Mouse (Mus musculus): ENCODE results near the gene Dcaf11.

Dcaf11 gene

GRCm38 (mm10) chr14:55559799-55560201, at the start of gene Dcaf11:
Gene Dcaf11, plus strand, starts transcription at chr14:55560006.
- DNase-seq (ENCODE audit: low spot score in 2 of 2): peak; percentile 85 to 87

DNA sequence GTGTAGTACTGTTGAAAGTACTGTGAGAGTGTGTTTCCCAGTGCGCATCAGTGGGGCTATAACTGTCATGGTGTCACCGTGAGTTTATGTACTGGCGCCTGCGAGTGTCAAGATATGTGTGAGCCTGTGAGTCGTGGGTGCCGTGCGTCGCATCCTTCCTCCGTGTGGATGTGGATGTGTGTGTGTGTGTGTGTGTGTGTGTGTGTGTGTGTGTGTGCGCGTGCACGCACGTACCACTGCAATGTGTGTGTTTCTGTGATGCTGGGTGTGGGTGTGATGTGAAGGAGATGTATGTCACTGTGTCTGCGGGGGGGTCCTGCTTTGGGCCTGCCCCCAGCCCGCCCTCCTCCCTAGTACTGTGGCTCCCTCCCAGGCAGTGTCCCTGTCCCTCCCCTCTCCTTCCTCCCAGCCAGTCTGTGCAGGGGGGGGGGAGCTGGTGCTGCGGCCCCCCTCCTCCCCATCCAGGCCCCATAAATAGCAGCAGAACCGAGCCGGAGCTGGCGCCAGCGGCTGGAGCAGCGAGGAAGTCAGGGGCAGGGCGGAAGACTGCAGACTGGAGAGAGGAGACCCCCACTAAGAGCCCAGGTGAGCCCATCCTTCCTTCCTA, 49.6 kb upstream of the Dcaf11 start, which contains the start of gene Cpne6:
Gene Cpne6, plus strand, starts transcription at position 321 of the 607 bp plus-strand sequence.
- no peak for DNase-seq (ENCODE audit: low spot score in 2 of 2)

DNA sequence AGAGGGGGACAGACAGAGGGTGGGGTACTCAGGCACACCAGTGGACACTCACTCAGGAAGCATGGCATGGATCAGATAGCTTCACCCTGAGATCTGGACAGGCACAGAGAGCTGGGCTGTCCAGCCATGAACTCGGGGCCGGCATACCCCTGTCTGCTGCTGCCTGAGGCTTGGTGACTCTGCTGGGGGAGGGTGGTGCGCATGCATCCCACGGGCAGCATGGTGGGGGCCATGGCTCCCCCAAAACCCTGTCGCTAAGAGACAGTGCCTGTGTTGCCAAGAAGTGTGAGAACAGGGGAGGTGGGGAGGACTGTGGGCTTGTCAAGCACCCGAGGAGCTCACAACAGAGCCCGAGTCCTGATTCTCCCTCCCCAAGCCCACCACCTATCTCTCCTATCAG, 48.8 kb upstream of the Dcaf11 start:
- DNase-seq (ENCODE audit: low spot score in 2 of 2): no peak

DNA sequence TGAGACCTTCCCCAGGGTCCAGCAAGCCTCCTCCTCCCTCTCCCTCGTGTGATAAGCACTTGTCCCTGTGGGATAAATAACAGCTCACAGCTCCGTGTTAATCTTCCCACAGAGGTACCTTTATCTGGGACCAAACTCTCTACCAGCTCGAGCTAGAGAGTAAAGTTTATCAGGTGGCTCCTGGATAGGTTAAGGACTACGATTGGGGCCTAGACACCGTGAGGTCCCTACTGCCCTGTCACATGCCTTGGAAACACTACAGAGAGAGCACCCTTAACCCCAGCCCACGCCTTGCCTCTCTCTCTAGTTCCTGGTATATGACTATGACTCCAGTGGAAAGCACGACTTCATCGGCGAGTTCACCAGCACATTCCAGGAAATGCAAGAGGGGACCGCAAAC, 45.9 kb upstream of the Dcaf11 start:
- no peak for DNase-seq (ENCODE audit: low spot score in 2 of 2)

DNA sequence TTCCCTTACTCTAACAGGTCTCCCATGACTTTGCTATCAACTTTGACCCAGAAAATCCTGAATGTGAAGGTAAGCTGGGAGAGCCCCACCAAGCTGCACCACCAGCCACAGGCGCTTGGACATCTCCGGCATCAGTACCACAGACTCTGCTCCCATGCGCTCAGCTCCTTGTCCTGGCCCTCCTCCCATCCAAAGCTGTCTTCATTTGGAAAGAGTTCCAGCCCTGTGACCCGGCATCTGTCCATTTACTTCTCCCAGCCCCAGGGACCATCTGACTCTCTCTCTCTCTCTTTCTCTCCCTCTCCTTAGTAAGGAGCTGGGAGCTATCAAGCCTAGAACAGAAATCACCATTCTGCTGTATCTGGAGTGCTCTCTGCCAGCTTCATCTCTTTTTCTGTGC, 44.0 kb upstream of the Dcaf11 start:
- DNase-seq (ENCODE audit: low spot score in 2 of 2): no peak

- no peak for DNase-seq (ENCODE audit: low spot score in 2 of 2)
Measured at GRCm38 (mm10) chr14:55518897-55519296, 40.9 kb upstream of the Dcaf11 start.

DNA sequence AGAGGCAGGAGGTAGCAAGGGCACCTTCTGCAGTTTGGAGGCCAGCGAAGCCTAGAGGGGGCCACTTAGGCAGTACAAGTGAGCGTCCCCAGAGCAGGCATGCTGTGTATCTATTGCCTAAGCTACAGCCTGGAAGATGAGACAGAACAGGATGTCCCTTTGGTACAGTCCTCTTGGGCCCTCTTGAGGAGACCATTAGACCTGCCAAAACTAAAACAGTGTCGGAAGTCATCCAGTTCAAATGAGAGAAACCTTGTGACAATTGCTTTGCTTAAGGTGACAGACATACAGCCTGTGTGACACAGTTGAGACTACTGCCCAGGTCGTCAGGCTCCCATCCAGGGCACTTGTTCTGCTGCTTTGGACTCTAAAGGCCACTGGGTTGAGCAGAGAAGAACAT, 40.2 kb upstream of the Dcaf11 start:
- DNase-seq (ENCODE audit: low spot score in 2 of 2): no peak

DNA sequence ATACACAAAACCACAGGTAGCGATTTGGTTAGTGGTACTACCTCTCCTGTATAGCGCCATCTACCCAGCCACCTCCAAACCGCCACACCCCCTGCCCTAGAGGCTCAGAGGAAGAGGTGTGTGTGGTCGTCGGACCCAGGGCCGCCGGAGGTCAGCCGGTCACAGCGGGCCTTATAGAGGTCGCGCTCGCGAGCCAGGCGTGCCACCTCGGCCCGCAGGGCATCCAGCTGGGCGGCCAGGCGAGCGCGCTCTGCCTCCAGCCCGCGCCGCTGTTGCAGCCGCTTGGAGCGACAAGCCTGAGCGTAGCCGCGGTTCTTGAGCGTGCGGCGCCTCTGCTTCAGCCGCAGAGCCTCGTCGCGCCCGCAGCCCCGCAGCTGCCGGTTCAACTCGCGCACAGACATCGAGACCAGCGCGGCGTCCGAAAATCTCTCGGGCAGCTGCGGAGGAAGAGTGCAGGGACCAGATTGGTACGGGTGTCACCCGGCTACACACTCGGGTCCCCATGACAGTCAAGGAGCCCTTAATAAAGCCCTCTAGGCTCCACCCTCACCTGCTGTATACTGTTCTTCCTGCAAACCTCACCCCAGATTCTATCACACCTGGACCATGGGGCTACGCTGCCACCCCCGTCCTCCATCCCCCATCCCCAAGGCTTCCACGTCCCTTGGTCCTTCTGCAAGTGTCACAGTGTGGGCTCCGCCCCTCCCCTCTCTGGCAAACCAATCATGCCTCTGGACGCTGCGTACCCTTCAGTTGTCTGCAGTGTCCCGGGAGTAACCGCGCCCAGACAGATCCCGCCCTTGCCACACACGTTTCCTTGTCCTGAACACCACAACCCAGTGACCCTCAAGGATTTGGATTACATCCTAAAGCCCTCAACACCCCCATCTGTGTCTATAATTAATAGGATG, 39.1 kb upstream of the Dcaf11 start:
- DNase-seq (ENCODE audit: low spot score in 2 of 2): no peak

GRCm38 (mm10) chr14:55524062-55524461, 35.7 kb upstream of the Dcaf11 start:
- DNase-seq (ENCODE audit: low spot score in 2 of 2): no peak

GRCm38 (mm10) chr14:55524785-55525184, 35.0 kb upstream of the Dcaf11 start, which contains the start of gene Nrl:
Gene Nrl, minus strand, starts transcription at chr14:55524981.
- no peak for DNase-seq (ENCODE audit: low spot score in 2 of 2)

DNA sequence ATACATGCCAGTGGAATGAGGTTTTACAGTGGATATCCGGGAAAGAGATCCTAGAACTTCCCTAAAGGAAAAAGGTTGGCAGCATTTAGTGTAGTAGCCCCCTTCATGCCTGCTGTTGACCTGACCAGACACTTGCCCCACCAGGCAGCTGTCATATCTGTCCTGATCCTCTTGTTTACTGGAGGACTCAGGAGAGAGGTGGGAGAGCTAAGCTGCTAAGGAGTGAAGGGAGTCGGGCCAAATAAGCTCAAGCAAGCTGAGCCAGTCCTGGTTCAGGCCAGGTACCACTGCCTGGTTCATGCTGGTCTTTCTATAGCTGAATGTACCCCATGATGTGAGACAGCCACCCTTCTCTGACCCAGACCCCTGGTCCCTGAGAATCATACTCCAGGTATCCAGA, 33.1 kb upstream of the Dcaf11 start:
- no peak for DNase-seq (ENCODE audit: low spot score in 2 of 2)

DNA sequence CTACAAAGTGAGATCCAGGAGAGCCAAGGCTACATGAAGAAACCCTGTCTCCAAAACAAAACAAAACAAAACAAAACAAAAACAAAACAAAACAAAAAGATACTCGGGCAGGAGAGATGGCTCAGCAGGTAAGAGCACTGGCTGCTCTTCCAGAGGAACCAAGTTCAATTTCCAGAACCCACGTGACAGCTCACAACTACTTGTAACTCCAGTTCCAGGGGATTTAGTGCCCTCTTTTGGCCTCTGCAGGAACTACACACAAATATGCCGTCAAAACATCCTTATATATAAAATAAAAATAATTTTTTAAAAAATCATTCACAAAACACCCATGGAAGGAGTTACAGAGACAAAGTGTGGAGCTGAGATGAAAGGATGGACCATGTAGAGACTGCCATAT, 31.9 kb upstream of the Dcaf11 start:
- DNase-seq (ENCODE audit: low spot score in 2 of 2): no peak

DNA sequence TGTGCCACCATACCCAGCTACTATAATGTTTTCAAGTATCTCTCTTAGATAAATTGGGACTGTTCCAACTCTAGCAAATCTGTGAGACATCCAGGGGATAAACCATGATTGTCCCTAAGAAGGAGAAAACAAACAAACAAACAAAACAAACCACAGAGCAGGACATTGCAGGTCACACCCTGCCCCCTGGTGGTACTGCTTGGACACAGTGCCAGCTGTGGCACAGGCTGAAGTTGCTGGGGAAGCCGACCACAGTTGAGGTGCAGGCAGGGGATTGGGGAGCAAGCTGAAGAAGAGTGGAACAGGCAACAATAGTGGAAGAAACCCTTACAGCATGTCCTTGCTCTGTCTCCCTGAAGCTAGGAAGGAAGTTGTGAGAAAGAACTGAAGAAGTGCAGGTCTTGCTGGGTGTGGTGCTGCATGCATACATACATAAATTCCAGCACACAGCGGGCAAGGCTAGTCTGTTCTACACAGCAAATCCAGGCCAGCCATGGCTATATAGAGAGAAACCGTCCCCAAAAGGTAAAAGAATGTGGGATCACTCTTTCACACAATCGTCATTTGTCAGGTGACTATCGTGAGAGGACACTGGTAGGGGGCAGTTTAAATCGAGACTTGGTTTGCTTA, 23.6 kb upstream of the Dcaf11 start:
- DNase-seq (ENCODE audit: low spot score in 2 of 2): no peak

- DNase-seq (ENCODE audit: low spot score in 2 of 2): peak; percentile 89
Measured at GRCm38 (mm10) chr14:55540067-55540786, 19.6 kb upstream of the Dcaf11 start, which contains the start of gene Pck2. Gene Pck2, plus strand, starts transcription at chr14:55540266.

- peak; percentile 78 to 88 for DNase-seq (ENCODE audit: low spot score in 2 of 2)
Measured at GRCm38 (mm10) chr14:55540787-55541321, 19.0 kb upstream of the Dcaf11 start.

DNA sequence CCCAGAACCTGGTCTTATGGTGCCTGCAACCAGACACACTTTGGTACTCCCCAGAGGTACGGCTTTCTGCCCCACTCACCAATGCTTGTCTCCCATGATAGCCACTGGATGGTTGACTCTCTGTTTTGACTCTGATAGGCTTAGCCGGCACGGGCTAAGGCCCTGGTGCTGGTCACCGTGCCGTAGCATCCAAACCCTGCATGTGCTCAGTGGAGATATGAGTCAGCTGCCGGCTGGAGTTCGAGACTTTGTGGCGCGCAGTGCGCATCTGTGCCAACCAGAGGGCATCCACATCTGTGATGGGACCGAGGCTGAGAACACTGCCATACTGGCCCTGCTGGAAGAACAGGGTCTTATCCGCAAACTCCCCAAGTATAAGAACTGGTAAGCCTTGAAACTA, 17.5 kb upstream of the Dcaf11 start:
- DNase-seq (ENCODE audit: low spot score in 2 of 2): no peak

GRCm38 (mm10) chr14:55544334-55544733, 15.5 kb upstream of the Dcaf11 start:
- DNase-seq (ENCODE audit: low spot score in 2 of 2): no peak

- no peak for DNase-seq (ENCODE audit: low spot score in 2 of 2)
Measured at GRCm38 (mm10) chr14:55550191-55550590, 9.6 kb upstream of the Dcaf11 start.

DNA sequence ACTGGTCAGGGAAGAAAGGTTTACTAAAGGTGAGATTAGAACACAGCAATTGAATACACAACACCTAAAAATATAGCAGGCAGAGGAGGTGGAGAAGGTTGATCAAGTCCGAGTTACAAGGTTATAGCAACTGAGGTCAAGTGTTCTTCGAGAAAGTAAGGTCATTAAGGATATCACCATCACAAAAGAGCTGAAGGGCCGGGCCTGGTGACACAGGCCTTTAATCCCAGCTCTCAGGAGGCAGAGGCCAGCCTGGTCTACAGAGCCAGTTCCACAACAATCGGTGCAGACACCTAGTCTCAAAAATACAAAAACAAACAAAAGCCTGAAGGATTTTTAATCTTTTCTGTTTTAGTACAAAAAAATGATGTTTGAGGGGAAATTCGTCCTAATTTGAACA, 8.5 kb upstream of the Dcaf11 start:
- no peak for DNase-seq (ENCODE audit: low spot score in 2 of 2)

DNA sequence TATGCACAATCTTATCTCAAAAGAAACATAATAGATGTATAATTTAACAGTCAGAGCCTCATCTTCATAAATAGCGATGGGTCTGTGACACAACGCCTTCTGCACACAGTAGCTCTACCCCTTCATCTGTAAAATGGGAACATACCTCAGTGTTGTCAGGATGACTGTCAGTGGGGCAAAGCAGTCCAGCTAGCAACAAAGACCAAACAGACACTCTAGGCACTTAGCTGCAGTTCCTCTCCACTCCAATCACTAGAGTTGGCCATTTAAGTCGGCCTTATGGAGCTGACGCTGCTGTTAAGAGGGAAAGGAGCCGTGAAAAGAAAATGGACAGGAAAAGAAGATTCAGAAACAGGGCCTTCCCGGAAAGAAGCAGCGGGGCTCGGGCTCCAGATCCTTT, 8.0 kb upstream of the Dcaf11 start:
- no peak for DNase-seq (ENCODE audit: low spot score in 2 of 2)

DNA sequence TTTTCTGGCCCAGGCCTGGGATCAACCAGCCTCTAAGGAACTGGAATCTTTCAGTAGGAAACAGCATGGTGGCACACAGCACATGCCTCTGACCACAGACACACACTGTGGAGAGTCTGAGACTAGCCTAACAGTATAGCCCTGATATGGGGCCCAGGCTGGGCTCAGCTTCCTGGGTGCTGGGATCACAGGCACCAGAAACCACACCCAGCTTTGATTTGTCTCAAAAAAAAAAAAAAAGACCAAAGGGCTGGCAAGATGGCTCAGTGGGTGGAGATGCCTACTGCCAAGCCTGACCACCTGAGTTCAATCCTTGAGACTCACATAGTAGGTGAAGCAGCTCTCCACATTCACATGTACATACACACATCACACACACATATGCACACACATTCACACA, 5.2 kb upstream of the Dcaf11 start:
- no peak for DNase-seq (ENCODE audit: low spot score in 2 of 2)

- DNase-seq (ENCODE audit: low spot score in 2 of 2): no peak
Measured at GRCm38 (mm10) chr14:55555788-55556187, 4.0 kb upstream of the Dcaf11 start.

All from urinary bladder, postnatal 4 days (tissue).